Comparison of ENCODE assay signal across 22 mouse cellular contexts in the genomic region with DNA sequence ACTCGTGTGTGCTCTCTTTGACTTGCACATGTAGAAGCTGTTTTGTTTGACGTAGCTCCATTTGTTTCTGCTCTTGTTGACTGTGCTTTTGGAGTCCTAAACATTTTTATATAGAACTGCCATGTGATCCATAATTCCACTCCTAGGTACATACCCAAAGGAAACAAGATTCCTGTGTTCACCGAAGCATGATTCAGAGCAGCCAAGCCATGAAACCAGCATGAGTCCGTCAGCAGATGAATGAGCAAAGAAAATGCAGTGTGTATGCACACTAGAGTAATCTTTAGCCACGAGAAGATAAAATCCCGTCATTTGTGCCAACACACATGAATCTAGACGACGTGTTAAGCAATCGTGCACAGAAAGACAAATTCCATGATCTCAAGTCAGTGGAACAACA.
A peak's percentile ranks its signal among the peaks of the same experiment; 100 is the strongest.
DNase-seq lines count a peak whose midpoint lies in the region; ATAC-seq and TF ChIP-seq lines count a peak whose summit lies in the region.
"Had no signal": no experiment of that assay in that cellular context is flagged by ENCODE, and none has a peak within 500 bp of the region (broad histone marks: within the 10 kb centered on the region; RNA-seq: fewer than 3 reads in every experiment).

No protein-coding gene starts in this region.

- no peak for ATAC-seq in limb, embryonic 13.5 days (ENCODE audit: low FRiP score, low read depth)
- peak; percentile 74 for ATAC-seq in Patski
- ATAC-seq in hindbrain, postnatal 0 days, result no peak
- ATAC-seq in megakaryocyte-erythroid progenitor cell, adult 5-6 weeks (replicated peaks; ENCODE audit: low FRiP score, low TSS enrichment, poor library complexity, severe bottlenecking), result no peak
- ATAC-seq: forebrain, postnatal 0 days; intestine, embryonic 15.5 days had no signal

- H3K27me3 ChIP-seq in limb, embryonic 13.5 days, result no peaks in the 10 kb centered on the region
- no peaks in the 10 kb centered on the region for H3K27me3 ChIP-seq in limb, embryonic 10.5 days (ENCODE audit: low read depth, poor library complexity, severe bottlenecking)
- no peaks in the 10 kb centered on the region for H3K27me3 ChIP-seq in Patski
- H3K27me3 ChIP-seq in hindbrain, postnatal 0 days (ENCODE audit: insufficient read depth, low read length), result no peaks in the 10 kb centered on the region
- H3K27me3 ChIP-seq: heart, embryonic 13.5 days; hindbrain, embryonic 15.5 days; intestine, embryonic 15.5 days; limb, embryonic 12.5 days; liver, embryonic 13.5 days; midbrain, embryonic 12.5 days had no signal

- H3K36me3 ChIP-seq in limb, embryonic 13.5 days, result peaks cover 52% of the 10 kb centered on the region
- H3K36me3 ChIP-seq in limb, embryonic 10.5 days, result peaks cover 60% of the 10 kb centered on the region
- H3K36me3 ChIP-seq in hindbrain, postnatal 0 days (ENCODE audit: insufficient read depth, low read length), result no peaks in the 10 kb centered on the region; the same call in 1 of the 2 replicates
- H3K36me3 ChIP-seq: intestine, embryonic 15.5 days; liver, embryonic 13.5 days had no signal

- no peak overlapping the region for H3K4me2 ChIP-seq in limb, embryonic 13.5 days (replicated peaks)
- no peak overlapping the region for H3K4me2 ChIP-seq in hindbrain, postnatal 0 days (ENCODE audit: low read depth, low read length)
- H3K4me2 ChIP-seq: heart, embryonic 13.5 days; hindbrain, embryonic 15.5 days; intestine, embryonic 15.5 days; limb, embryonic 12.5 days; liver, embryonic 13.5 days; midbrain, embryonic 12.5 days had no signal

- in situ Hi-C loops in Patski (cut with MboI; ENCODE audit: low pct_unique_long_range_greater_than_20kb), result no loop called here

- CTCF ChIA-PET in Patski (lab: Charles Lee), result no interaction called here

- DNase-seq in limb, embryonic 10.5 days (ENCODE audit: low spot score), result no peak
- DNase-seq in Patski (ENCODE audit: low read depth, low spot score), result peak; percentile 76
- peak; percentile 17 to 63 for DNase-seq in kidney, adult 8-10 months
- peak; percentile 37 for DNase-seq in kidney, postnatal 10 days
- DNase-seq in hindbrain, postnatal 0 days (ENCODE audit: low spot score), result no peak
- DNase-seq: adrenal gland, adult 2 months; cerebellum, adult 11-12 months; cerebellum, postnatal 10 days; forebrain, postnatal 0 days; gastrocnemius, postnatal 14 days; heart, adult 18-20 months; heart, postnatal 14 days; liver, embryonic 13.5 days; lung, adult 2 months; thymus, postnatal 14 days had no signal

- H3K4me1 ChIP-seq in limb, embryonic 13.5 days, result peaks cover 25% of the 10 kb centered on the region
- H3K4me1 ChIP-seq in limb, embryonic 10.5 days, result peaks cover 18% of the 10 kb centered on the region
- H3K4me1 ChIP-seq in hindbrain, postnatal 0 days (ENCODE audit: insufficient read depth, low read length), result peaks cover 11% of the 10 kb centered on the region

- H3K27ac ChIP-seq in limb, embryonic 13.5 days, result peak overlapping the region; percentile 22; the same call in 1 of the 2 replicates
- no peak overlapping the region for H3K27ac ChIP-seq in limb, embryonic 10.5 days
- no peak overlapping the region for H3K27ac ChIP-seq in hindbrain, postnatal 0 days
- H3K27ac ChIP-seq: hindbrain, embryonic 15.5 days; intestine, embryonic 15.5 days; liver, embryonic 13.5 days; midbrain, embryonic 12.5 days had no signal

- WGBS in limb, embryonic 13.5 days, result 88% methylated on average over 9 of the region's 9 CpGs
- WGBS in limb, embryonic 10.5 days, result 95% methylated on average over 9 of the region's 9 CpGs
- 52% methylated on average over 9 of the region's 9 CpGs for WGBS in hindbrain, postnatal 0 days

- TF ChIP-seq CTCF in Patski (IDR thresholded peaks at IDR 0.05), result no peak
- no peak for TF ChIP-seq CTCF in hindbrain, postnatal 0 days (IDR thresholded peaks at IDR 0.05; ENCODE audit: low read depth)

- no peak overlapping the region for H3K9ac ChIP-seq in limb, embryonic 13.5 days
- no peak overlapping the region for H3K9ac ChIP-seq in hindbrain, postnatal 0 days (replicated peaks; ENCODE audit: low read length)
- H3K9ac ChIP-seq: forebrain, postnatal 0 days; heart, embryonic 13.5 days; hindbrain, embryonic 15.5 days; intestine, embryonic 15.5 days; limb, embryonic 12.5 days; liver, embryonic 13.5 days; midbrain, embryonic 12.5 days had no signal

- H3K9me3 ChIP-seq in limb, embryonic 13.5 days, result no peaks in the 10 kb centered on the region
- no peaks in the 10 kb centered on the region for H3K9me3 ChIP-seq in limb, embryonic 10.5 days (replicated peaks)
- H3K9me3 ChIP-seq in hindbrain, postnatal 0 days (ENCODE audit: low read length), result no peaks in the 10 kb centered on the region
- H3K9me3 ChIP-seq: heart, embryonic 13.5 days; hindbrain, embryonic 15.5 days; intestine, embryonic 15.5 days; limb, embryonic 12.5 days; liver, embryonic 13.5 days; midbrain, embryonic 12.5 days had no signal

- POLR2A ChIA-PET in Patski (lab: Charles Lee), result interaction anchor here (0.5 kb wide), 1 partner anchor 19 kb away, joined by 3 read pairs; no protein-coding TSS in a partner anchor

- H3K4me3 ChIP-seq in limb, embryonic 13.5 days, result no peak overlapping the region
- no peak overlapping the region for H3K4me3 ChIP-seq in limb, embryonic 10.5 days
- no peak overlapping the region for H3K4me3 ChIP-seq in hindbrain, postnatal 0 days (ENCODE audit: low read length)
- H3K4me3 ChIP-seq: heart, embryonic 13.5 days; hindbrain, embryonic 15.5 days; intestine, embryonic 15.5 days; limb, embryonic 12.5 days; liver, embryonic 13.5 days; midbrain, embryonic 12.5 days had no signal

Comparison
In these comparisons a context has a peak if more than half of its experiments do, and no peak if none do; other contexts are left out.
1. DNase-seq: peak in Patski (single experiment), kidney, adult 8-10 months (2 of 2) and kidney, postnatal 10 days (single experiment); none in limb, embryonic 10.5 days (single experiment) and hindbrain, postnatal 0 days (single experiment).